Mouse (Mus musculus) G1E-ER4 (cell line): Measurements from ENCODE around the gene Ptpn13. TPM values are rescaled to one million over a fixed set of nuclear protein-coding genes. Genes with fewer than 3 reads are reported as not detected.

ENCODE experiments used
- GATA1 ChIP-seq: IDR thresholded peaks from one replicate; pipeline ENCODE4 v1.8.0; 2012; ENCODE audit warnings: low read length, inconsistent platforms
- polyA plus RNA-seq: library from polyadenylated mRNA; stranded (reverse); fragments of >175 nt; gene quantifications from 2 replicates; pipeline ENCODE4 v1.2.3, GENCODE M21; 2012

Gene Ptpn13
- polyA plus RNA-seq, 1 experiment: not detected

DNA sequence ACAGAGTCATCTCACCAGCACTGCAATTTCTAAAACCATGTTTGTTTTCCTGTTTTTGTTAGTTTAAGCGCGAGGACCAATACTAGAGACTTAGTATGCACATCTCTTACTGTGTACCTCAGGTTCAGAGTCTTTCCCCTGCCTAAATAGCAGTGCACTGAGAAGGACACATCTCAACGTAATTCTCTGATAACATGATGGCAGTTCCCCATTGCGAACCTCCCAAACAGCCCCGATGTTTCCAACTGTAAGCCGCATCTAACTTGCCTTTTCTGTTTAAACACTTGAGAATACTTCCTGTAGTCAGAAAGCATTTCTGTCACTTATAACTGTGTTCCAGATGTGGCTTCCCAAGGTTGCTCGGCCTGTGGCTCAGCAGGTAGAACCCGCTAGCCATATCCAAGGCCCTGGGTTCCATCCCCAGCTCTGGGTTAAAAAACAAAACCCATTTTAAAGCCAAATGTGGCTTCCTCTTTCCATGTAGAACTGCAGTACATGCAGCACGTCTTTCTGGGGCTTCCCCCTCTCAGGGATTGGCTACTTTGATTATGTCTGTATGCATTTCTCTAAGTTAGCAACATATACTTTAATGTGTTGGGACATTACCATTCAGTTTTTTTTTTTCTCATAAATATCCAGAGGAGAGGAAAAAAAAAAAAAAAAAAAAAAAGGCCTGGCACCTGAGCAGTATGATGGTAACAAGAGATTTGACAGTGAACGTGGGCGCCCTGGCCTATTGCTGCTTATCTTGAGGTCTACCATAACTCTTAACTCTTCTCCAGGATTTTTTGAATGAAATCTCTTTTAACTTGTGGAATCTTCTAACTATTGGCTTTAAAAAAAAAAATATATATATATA is 15.7 kb downstream of the Ptpn13 start:
- no peak for TF ChIP-seq GATA1

DNA sequence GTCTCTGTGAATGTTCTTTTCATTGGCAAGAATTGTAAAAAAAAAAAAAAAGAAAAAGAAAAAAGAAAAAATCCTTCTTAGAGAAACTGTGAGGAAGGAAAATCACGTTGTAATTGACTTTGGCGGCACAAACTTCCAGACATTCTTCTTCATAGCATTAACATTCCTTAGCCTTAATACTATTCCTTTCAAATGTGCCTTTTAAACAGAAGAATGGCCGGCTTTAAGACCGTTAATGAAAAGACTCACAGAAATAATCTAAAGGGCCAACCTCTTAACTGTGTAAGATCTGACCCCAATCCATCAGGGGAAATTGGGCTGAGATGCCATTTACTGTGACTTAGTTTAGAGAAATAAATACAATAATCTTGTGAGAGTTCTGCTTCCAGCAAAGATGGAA is 16.7 kb downstream of the Ptpn13 start:
- no peak for TF ChIP-seq GATA1

DNA sequence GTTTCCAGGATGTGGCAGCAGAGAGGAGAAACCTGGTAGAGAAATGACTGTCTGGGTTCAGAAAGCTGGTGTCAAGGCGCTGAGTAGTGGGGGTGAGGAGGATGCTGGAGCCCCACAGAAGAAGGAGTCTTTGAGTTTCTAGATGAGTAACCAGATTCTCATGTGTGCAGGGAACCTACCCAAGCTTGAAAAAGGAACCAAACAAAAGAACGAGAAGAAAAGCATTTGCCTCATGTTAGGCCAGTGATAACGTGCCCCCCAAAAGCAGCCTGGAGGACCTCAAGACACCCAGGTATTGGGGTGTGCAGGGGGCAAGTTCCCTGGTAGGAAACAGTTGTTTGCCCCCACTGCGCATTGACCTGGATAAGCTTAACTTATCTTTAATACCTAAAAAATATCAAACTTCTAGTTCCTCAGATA is 17.3 kb downstream of the Ptpn13 start:
- no peak for TF ChIP-seq GATA1

DNA sequence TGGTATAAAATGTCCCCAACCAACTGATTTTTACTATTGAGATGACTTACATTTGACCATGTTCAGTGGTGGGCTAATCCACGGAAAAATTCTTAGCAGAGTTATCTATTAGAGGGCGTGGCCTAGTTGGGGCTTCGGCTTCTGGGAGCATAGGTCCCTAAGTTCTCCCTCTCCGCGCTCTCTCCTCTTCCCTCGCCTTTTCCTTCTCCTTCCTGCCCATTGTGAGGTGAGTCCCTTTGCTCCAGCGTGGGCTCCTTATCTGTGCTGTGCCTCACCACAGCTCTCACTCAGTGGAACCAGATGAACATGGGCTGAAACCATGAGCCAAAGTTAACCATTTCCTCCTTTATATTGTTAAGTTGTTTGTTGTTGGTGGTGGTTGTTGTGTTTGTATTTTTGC is 17.9 kb downstream of the Ptpn13 start:
- no peak for TF ChIP-seq GATA1

DNA sequence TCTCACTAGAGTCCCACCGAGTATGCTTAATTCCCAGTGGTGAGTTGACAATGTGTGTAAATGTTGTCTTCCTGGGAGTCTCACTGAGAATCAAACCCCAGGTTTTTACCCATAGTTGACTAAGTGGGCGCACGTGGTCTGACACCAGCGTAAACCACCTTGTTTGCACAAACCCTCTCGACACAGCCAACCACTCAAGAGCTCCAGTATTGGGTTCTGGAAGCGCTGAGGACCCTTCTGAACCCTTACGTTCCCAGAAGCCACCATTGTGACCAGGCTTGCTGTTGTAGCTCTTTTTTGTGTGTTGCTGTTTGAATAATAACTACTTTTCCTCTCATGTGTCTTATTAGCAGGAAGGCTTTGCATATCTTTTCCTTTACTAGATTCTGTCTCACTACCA is 20.4 kb downstream of the Ptpn13 start:
- TF ChIP-seq GATA1: no peak

DNA sequence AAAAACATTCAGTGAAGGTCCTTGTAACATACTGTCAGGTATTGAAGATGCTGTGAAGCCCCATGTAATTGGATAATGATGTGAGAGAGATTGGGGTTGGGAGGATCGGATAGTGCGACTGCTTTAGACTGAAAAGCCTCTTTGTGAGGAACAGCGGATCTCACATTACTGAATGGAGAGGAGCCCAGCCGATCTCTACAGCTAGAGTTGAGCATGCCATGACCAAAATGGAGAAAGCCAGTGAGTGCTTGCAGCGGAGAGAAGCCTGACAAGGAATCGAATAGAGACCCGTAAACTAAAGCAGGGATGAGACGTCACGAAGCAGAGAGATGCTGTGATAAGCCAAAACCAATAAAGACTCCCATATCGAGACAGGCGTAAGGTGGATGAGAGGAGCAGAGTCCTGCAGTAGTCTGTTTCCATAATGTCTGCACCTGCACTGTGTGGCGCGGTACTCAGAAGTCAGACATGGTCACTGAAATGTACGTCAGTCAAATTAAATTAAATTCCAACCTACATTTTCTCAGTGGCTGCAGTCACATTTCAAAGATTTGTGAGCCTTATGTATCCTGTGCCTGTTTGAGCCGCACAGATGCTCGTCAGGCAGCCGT is 22.9 kb downstream of the Ptpn13 start:
- no peak for TF ChIP-seq GATA1

DNA sequence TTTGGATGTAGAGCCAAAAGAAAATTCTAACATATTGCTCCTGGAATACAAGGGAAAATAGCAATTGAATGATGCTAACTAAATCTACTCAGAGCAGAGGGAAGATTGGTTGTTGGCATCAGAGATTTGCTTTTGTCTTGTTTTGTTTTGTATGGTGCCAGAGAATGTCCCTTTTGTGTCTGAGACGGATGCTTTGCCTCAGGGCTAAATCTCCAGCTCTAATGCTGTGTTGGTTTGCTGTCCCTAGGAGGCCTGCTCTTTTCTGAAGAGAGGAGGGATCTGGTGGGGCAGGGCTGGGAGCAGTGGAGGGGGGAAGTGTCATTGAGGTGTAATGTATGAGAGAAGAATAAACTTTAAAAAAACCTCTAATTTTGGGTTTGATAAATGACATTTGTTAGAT is 23.5 kb downstream of the Ptpn13 start:
- no peak for TF ChIP-seq GATA1

DNA sequence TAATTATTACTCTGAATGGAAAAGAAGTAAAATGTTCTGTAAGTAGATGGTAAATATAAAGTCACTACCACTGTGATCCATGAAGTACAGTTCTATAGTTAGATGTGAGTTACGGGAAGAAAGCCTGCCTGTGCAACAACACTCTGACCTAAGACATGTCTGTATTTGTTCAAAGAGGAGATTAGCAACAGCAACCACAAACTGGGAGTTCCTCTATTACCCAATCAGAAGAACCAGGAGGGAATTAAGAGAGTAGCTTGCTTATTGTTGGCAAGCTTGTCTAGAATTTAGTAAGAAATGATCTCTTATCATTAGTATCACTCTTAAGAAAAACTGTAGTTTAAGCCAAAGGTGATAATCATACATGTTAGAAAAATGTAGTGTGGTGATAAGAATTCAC is 25.7 kb downstream of the Ptpn13 start:
- no peak for TF ChIP-seq GATA1

DNA sequence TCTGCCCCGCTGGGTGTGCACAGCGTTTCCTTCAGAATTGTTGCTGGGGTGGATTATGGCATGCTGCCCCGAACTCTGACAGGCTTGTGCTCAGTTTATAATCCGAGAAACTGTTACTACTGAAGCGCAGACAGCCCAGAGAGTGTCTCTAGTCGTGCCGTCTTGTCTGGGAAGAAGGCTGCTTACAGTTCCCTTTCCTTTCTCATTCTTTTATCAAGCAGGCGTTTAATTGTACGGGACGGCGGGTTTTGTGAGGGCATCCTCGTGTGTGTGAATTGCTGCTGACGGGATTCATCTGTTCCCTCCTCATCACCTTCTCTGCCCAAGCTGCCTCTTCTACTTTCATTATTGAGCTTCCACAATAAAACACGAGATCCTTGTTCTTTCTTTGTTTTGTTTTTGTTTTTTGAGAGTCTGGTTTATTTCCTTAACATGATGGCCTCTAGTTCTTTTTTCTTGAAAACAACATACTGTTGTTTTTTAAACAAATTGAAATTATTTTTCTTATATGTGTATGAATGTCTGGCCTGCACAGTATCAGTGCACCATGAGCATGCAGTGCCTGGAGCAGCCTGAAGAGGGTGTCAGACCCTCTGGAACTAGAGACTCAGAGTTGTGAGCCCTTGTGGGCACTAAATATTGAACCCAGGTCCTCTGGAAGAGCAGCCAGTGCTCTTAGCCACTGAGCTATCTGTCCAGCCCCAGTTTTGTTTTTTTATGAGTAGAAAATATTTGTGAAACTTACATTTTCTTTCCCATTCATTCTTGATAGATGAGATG is 28.6 kb downstream of the Ptpn13 start:
- no peak for TF ChIP-seq GATA1

DNA sequence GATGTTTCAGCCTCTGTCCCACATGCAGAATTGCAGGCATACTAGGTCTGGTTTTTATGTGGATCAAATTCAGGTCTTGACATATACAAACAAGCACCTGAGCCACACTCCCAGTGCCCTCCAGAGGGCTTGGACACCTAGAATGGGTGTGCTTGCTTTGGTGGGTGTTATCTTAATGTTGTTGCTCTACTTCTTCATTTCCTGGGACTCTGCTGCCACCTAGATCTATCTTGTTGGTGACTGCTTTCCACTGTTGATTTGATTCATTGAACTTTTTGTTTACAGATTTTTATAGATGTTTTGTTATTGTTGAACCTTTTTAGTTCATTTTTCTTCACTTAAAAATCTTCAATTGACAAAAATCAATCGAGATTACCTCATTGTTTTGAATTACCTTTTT is 31.8 kb downstream of the Ptpn13 start:
- TF ChIP-seq GATA1: no peak

DNA sequence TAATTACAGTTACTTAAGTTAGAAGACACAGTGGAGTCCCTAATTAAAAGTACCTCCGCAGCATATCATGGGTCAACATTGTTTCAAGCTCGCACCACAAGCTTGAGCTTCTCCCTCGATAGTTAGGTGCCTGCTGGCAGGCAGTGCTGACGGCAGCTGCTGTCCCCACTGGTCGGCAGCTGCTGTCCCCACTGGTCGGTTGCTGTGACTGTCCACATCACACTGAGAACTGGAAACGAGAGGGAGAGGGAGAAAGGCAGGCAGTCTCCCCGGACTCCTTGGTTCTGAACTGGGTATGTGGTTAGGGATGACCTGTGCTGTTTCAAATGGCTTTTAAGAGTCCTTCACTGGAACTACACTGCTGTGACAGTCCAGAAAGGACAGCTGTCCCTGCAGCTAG is 33.4 kb downstream of the Ptpn13 start:
- TF ChIP-seq GATA1: no peak

DNA sequence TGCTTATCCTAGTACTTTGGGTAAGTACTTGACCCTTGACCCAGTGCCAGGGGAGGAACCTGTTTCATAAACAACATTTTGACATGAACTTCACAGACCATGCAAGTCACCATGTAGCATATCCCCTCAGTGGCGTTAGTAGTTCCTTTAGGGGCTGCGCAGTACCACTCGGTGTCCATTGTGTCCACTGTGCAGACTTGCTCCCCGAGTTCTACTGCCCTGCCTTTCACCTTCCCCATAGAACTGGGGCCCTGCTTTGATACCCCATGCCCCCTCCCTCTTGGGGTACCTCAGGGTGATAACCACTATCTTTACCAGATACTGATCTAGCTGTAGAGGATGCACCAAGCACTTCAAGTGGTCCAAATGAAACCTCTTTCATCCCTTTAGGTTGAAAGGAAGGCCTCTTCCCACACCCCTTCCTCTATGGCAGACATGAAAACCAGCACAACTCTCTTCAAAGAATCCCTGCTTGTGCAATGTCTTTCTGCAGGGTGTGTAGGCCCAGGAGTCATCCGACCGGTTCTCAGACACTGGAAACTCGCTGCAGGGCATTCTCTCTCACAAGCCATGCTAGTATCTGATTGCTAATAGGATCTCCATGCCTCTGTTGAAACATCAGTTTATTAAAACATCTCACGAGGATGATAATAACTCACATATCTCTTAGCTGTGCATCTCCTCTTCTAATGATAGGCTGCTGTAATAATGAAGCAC is 34.1 kb downstream of the Ptpn13 start:
- no peak for TF ChIP-seq GATA1

DNA sequence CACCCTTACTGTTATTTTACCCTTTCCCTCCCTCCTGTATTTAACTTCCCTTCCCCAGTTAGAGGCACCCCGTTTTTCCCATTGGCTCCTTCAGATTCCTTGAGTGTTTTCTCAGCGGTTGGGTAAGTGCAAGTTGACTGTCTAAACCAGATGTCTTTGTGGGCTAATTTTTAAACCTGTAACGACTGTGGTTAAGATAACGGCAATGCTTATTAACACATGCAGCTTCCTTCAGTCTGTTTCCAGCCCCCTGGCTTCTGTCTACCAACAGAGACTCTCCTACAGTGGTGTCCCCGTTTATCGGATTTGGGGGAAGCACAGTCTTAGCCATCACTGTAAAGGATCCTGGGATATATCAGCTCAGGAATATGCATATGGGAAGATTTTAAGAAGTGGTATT is 35.9 kb downstream of the Ptpn13 start:
- TF ChIP-seq GATA1: no peak

DNA sequence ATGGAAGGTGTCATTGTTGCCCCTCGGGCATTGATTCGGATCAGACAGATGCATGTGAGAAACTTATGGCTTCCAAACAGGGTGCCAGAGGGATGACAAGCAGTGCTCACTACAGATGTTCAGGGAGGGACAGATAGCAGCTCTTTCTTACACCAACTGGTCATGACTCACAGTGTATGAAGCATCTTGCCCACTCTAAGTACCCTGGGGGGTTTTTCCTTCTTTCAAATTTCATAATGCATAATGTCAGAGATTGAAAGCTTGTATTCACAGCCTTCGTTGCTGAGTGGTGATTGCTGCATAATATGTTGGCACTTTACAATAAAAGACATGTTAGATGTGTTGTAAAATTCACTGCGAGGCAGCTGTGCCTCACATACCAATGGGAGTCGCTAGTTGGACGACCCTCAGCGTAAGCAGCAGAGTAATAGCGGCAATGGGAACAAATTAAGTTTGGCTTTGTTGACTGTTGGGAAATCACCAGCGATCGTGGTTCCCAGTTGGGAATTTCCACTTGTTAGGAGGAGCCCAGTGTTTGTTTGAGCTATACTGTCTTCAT is 38.7 kb downstream of the Ptpn13 start:
- no peak for TF ChIP-seq GATA1

DNA sequence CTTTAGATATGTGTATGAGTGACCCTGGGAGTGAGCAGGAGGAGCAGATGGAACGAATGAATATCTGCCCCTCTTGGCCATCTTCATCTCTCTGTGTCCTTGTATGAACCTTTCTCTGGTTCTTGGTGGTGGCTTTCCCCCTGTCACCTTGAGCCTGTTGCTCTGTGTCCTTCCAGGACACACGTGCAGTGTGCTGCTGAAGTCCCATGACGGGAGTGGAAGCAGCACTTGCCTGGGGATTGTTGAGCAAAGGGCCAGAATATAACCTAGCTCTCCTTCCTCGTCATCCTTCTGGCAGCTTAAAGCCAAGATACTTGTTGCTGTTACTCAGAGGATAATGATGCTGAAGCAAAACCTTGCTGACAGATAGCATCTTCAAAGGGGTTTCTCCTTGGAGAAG is 39.3 kb downstream of the Ptpn13 start:
- TF ChIP-seq GATA1: no peak
